Mouse (Mus musculus) lung, adult 2 months (tissue): ENCODE data around the gene Vps72. TPM values are rescaled to one million over a fixed set of nuclear protein-coding genes. Genes with fewer than 3 reads are reported as not detected.

ENCODE experiments used
- DNase-seq: peaks from one replicate; pipeline ENCODE4 v3.0.0; 2022
- H3K4me1 ChIP-seq: fragments of 200-500 bp; 2 replicates; pipeline ENCODE4 v1.6.1; 2011; ENCODE audit warnings: low read length; ENCODE audit not compliant: control insufficient read depth, insufficient read depth
- H3K4me3 ChIP-seq: fragments of 200-500 bp; replicated peaks from 2 replicates; pipeline ENCODE3; 2011; ENCODE audit warnings: low read depth, mild to moderate bottlenecking, control low read depth, low read length; ENCODE audit errors: extremely low read depth
- CTCF ChIP-seq: fragments of 200-500 bp; IDR thresholded peaks from 2 replicates; pipeline ENCODE4 v1.5.1; 2011; ENCODE audit warnings: mild to moderate bottlenecking, low read length, control low read depth; ENCODE audit not compliant: insufficient read depth
- POLR2A ChIP-seq: fragments of 200-500 bp; IDR thresholded peaks from 2 replicates; pipeline ENCODE4 v1.6.1; 2011; ENCODE audit warnings: low read depth, mild to moderate bottlenecking, control low read depth, low read length, borderline replicate concordance; ENCODE audit errors: extremely low read depth
- WGBS: fragments of 180-500 bp; shearing (Covaris S2); methylation state at CpG from one replicate; pipeline ENCODE4 v1.1.7; 2018; 5-methylcytosine and 5-hydroxymethylcytosine counted together
- polyA plus RNA-seq: library from polyadenylated mRNA; depleted of rRNA; stranded (reverse); fragments of >200 nt; gene quantifications from 2 replicates; pipeline ENCODE4 v1.2.3, GENCODE M21; 2012

Gene Vps72
- polyA plus RNA-seq, 1 experiment = 62.2 TPM

GRCm38 (mm10) chr3:95140289-95140595 is 29.4 kb downstream of the Vps72 start:
- H3K4me3 ChIP-seq = no peak overlapping the region

DNA sequence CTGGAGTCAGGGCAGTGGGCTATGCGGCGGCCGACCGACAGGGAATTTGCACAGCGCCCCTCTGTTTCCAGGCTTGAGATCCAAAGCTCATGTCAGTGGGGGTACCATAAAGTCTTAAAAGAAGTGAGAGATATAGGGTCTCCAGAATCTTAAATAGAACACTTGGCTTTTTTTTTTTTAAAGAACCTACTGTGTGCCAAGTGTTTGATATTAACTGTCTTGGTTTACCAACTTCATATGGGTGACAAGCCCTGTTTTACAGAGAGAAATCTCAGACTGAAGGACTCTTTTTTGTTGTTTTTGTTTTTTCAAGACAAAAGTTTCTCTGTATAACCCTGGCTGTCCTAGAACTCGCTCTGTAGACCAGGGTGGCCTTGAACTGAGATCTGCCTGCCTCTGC is 30.0 kb downstream of the Vps72 start:
- no peak for DNase-seq
- TF ChIP-seq CTCF (no peak), POLR2A (no peak)
- Histone ChIP-seq H3K4me3 (no peak overlapping the region), H3K4me1 (peaks cover 4% of the 10 kb centered on the region)
- 82% methylated on average over 6 of the region's 6 CpGs for WGBS

More at GRCm38 (mm10) chr3:95140289-95140595, 29.4 kb downstream of the Vps72 start:
- DNase-seq = no peak
- peaks cover 9% of the 10 kb centered on the region for H3K4me1 ChIP-seq
- TF ChIP-seq CTCF (no peak), POLR2A (no peak)
- WGBS = 73% methylated on average over 18 of the region's 18 CpGs

DNA sequence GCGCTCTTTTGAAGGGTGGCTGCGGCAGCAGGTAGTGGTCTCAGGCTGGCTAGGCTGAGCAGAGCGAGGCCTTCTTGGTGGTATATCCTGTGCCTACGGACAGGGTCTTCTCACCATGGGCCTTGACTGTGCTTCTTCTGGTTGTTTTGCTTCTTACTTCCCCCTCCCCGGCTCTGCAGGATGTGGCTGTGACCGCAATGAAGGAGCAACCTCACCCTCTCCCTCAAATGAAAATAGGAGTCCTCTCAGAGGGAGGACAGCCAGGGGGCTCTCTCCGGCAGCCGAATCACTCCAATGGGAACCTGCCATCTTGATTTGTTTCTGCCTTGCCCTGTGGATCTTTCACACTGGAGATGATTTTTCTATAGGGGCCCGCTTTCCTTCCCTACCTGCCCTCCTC is 30.7 kb downstream of the Vps72 start:
- TF ChIP-seq CTCF (no peak), POLR2A (no peak)
- DNase-seq = no peak
- peak overlapping the region; percentile 25 for H3K4me3 ChIP-seq
- H3K4me1 ChIP-seq = peaks cover 4% of the 10 kb centered on the region
- WGBS = 76% methylated on average over 9 of the region's 9 CpGs

GRCm38 (mm10) chr3:95141952-95142616 is 31.3 kb downstream of the Vps72 start, which contains the start of gene Tnfaip8l2:
Tnfaip8l2 (minus strand) TSS chr3:95142360.
- DNase-seq = no peak
- 67% methylated on average over 10 of the region's 10 CpGs for WGBS
- H3K4me3 ChIP-seq = peak within 1 kb of the TSS; percentile 51
- peak; percentile 39; the same call in 1 of the 2 replicates for TF ChIP-seq POLR2A
- TF ChIP-seq CTCF = no peak
- H3K4me1 ChIP-seq = peaks cover 4% of the 10 kb centered on the region

DNA sequence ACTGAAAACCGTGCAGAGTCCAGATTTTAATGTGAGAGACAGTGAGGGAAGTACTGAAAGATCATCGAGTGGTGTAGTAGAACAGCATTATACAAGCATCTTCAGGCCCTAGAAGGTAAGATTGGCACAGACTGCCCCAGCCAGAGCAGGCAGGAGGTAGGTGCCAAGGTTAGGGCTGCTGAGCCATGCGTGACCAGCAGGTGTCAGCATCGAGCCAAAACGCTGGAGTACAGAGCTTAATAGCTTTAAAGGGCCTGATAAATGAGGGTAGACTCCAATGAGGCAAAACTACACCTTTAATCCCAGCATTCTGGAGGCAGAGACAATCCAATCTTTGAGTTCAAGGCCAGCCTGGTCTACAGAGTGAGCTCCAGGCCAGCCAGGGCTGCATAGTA is 31.8 kb downstream of the Vps72 start:
- Histone ChIP-seq H3K4me1 (peaks cover 4% of the 10 kb centered on the region), H3K4me3 (no peak overlapping the region)
- 11% methylated on average over 5 of the region's 5 CpGs for WGBS
- TF ChIP-seq CTCF (peak; percentile 99), POLR2A (no peak)
- peak; percentile 87 for DNase-seq

GRCm38 (mm10) chr3:95147924-95148323 is 37.1 kb downstream of the Vps72 start:
- H3K4me3 ChIP-seq = no peak overlapping the region
- 69% methylated on average over 3 of the region's 3 CpGs for WGBS
- no peak for DNase-seq
- TF ChIP-seq CTCF (no peak), POLR2A (no peak)
- H3K4me1 ChIP-seq = no peaks in the 10 kb centered on the region

- Histone ChIP-seq H3K4me1 (no peaks in the 10 kb centered on the region), H3K4me3 (no peak overlapping the region)
- WGBS = 39% methylated on average over 4 of the region's 4 CpGs
- TF ChIP-seq POLR2A (no peak), CTCF (peak; percentile 42)
- DNase-seq = no peak
Observed at GRCm38 (mm10) chr3:95153874-95154273, 43.1 kb downstream of the Vps72 start.

GRCm38 (mm10) chr3:95159511-95159986 is 48.7 kb downstream of the Vps72 start:
- H3K4me3 ChIP-seq = peak overlapping the region; percentile 57
- 29% methylated on average over 8 of the region's 8 CpGs for WGBS
- peaks cover 13% of the 10 kb centered on the region; the same call in 1 of the 2 replicates for H3K4me1 ChIP-seq
- DNase-seq = no peak
- TF ChIP-seq POLR2A (no peak), CTCF (no peak)

- peak; percentile 86 for DNase-seq
- H3K4me3 ChIP-seq = peak within 1 kb of the TSS; percentile 91
- under 1% methylated on average over 66 of the region's 66 CpGs for WGBS
- TF ChIP-seq POLR2A (peak; percentile 63; the same call in 1 of the 2 replicates), CTCF (no peak)
- peaks cover 13% of the 10 kb centered on the region; the same call in 1 of the 2 replicates for H3K4me1 ChIP-seq
Observed at GRCm38 (mm10) chr3:95159987-95160963, 49.5 kb downstream of the Vps72 start, which contains the start of gene Sema6c. Sema6c (plus strand) TSS chr3:95160457.
